Mouse (Mus musculus) intestine, embryonic 14.5 days (tissue): Measurements from ENCODE around the gene Tsx. TPM values are rescaled to one million over a fixed set of nuclear protein-coding genes. Genes with fewer than 3 reads are reported as not detected.
"Not testable (repeated sequence)": the region's sequence is repeated elsewhere in the genome, so short reads cannot be mapped to it uniquely, and the experiment has no call there.

Experiments
- ATAC-seq: fragments of 200-750 bp; cut with Nextera tagmentation; replicated peaks from 2 replicates; pipeline ENCODE4 v1.8.0; 2017; ENCODE audit warnings: low read depth, moderate number of reproducible peaks, moderate TSS enrichment, moderate library complexity; ENCODE audit not compliant: low FRiP score, low TSS enrichment
- DNase-seq: peaks from one replicate; pipeline ENCODE4 v3.0.0-alpha.2; 2018; ENCODE audit warnings: low spot score
- H3K27ac ChIP-seq: fragments of 300-500 bp; sonication (generic); 2 replicates; pipeline ENCODE4 v1.5.1; 2014; ENCODE audit warnings: low read depth, mild to moderate bottlenecking, control low read depth
- H3K27me3 ChIP-seq: fragments of 300-500 bp; sonication (generic); replicated peaks from 2 replicates; pipeline ENCODE4 v1.6.1; 2014; ENCODE audit warnings: low read length, control low read depth; ENCODE audit not compliant: control insufficient read depth, insufficient read depth
- H3K36me3 ChIP-seq: fragments of 300-500 bp; sonication (generic); 2 replicates; pipeline ENCODE4 v1.6.1; 2014; ENCODE audit warnings: low read length, control low read depth; ENCODE audit not compliant: control insufficient read depth, insufficient read depth
- H3K4me1 ChIP-seq: fragments of 300-500 bp; sonication (generic); replicated peaks from 2 replicates; pipeline ENCODE4 v1.6.1; 2014; ENCODE audit warnings: low read length, control low read depth, mixed read lengths; ENCODE audit not compliant: control insufficient read depth, insufficient read depth
- H3K4me2 ChIP-seq: fragments of 300-500 bp; sonication (generic); 2 replicates; pipeline ENCODE4 v1.6.1; 2014; ENCODE audit warnings: low read length
- H3K4me3 ChIP-seq: fragments of 300-500 bp; sonication (generic); 2 replicates; pipeline ENCODE4 v1.5.1; 2014; ENCODE audit warnings: low read depth, low read length, control low read depth, mixed read lengths
- H3K9ac ChIP-seq: fragments of 300-500 bp; sonication (generic); 2 replicates; pipeline ENCODE4 v1.6.1; 2014; ENCODE audit warnings: mild to moderate bottlenecking, low read length
- H3K9me3 ChIP-seq: fragments of 300-500 bp; sonication (generic); 2 replicates; pipeline ENCODE4 v1.6.1; 2016; ENCODE audit warnings: low read length, control low read depth; ENCODE audit not compliant: control insufficient read depth
- WGBS: fragments of 180-500 bp; shearing (Covaris S2); extraction: QIAGEN DNeasy Blood & Tissue Kit; methylation state at CpG from one replicate; pipeline ENCODE4 v1.1.7; 2014; 5-methylcytosine and 5-hydroxymethylcytosine counted together
- polyA plus RNA-seq: library from polyadenylated mRNA; unstranded; fragments of >200 nt; fragmentation: Nextera tagmentation; extraction: Ambion mirVana; gene quantifications from 2 replicates; pipeline ENCODE4 v1.2.1, GENCODE M21; 2014

The Tsx gene
- polyA plus RNA-seq, 1 experiment from 2014 or later = 0.38 TPM

- no peak overlapping the region for H3K4me3 ChIP-seq
- WGBS = 18% methylated on average over 10 of the region's 13 CpGs
- DNase-seq (no peak), ATAC-seq (no peak)
- no peaks in the 10 kb centered on the region for H3K9me3 ChIP-seq
- H3K4me1 ChIP-seq = no peaks in the 10 kb centered on the region
- no peak overlapping the region for H3K27ac ChIP-seq
- peaks cover 11% of the 10 kb centered on the region; the same call in 1 of the 2 replicates for H3K27me3 ChIP-seq
- no peak overlapping the region for H3K4me2 ChIP-seq
- H3K36me3 ChIP-seq = no peaks in the 10 kb centered on the region
- H3K9ac ChIP-seq = no peak overlapping the region
Observed at GRCm38 (mm10) chrX:103405021-103405420, 9.2 kb upstream of the Tsx start.

- 96% methylated on average over 2 of the region's 2 CpGs for WGBS
- H3K27me3 ChIP-seq = 0 out of 2 replicates have a peak, but pooled peaks cover 3% of the 10 kb centered on the region
- H3K9me3 ChIP-seq = no peaks in the 10 kb centered on the region
- H3K27ac ChIP-seq = no peak within 1 kb of the TSS
- DNase-seq (no peak), ATAC-seq (no peak)
- no peak within 1 kb of the TSS for H3K4me2 ChIP-seq
- no peaks in the 10 kb centered on the region for H3K36me3 ChIP-seq
- no peak within 1 kb of the TSS for H3K4me3 ChIP-seq
- no peaks in the 10 kb centered on the region for H3K4me1 ChIP-seq
- no peak within 1 kb of the TSS for H3K9ac ChIP-seq
Observed at GRCm38 (mm10) chrX:103421710-103422109, 7.4 kb downstream of the Tsx start, which contains the start of gene Gm26992. TSS of gene Gm26992 (plus strand) at chrX:103422010.

GRCm38 (mm10) chrX:103427677-103428076, 13.4 kb downstream of the Tsx start:
- Histone ChIP-seq H3K4me1 (no peaks in the 10 kb centered on the region), H3K9me3 (no peaks in the 10 kb centered on the region), H3K27ac (no peak overlapping the region), H3K36me3 (no peaks in the 10 kb centered on the region), H3K9ac (no peak overlapping the region), H3K27me3 (no peaks in the 10 kb centered on the region), H3K4me2 (no peak overlapping the region), H3K4me3 (no peak overlapping the region)
- WGBS = 77% methylated on average over 7 of the region's 7 CpGs
- ATAC-seq = no peak
- no peak for DNase-seq

DNA sequence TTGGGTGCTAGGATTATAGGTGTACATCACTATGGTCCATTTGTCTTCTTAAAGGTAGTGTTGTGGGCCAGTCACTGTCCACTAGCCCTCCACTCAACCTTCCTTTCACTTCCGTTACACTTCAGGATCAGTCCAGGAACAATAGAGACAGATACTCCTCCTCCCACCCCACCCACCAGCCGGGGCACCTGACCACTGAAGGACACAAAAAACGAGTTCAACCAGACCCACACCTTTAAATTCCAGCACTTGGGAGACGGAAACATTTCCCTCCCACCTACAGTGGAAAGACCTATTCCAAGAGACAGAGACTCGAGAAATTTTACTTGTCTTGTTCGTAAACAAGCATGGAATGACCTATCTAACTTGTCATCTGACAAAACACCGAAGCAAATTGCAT, 18.0 kb downstream of the Tsx start:
- Histone ChIP-seq H3K36me3 (no peaks in the 10 kb centered on the region), H3K4me3 (no peak overlapping the region), H3K9me3 (no peaks in the 10 kb centered on the region), H3K27me3 (peaks cover 3% of the 10 kb centered on the region; the same call in 1 of the 2 replicates), H3K27ac (no peak overlapping the region), H3K4me1 (no peaks in the 10 kb centered on the region), H3K4me2 (no peak overlapping the region), H3K9ac (no peak overlapping the region)
- WGBS = 67% methylated on average over 7 of the region's 7 CpGs
- DNase-seq (no peak), ATAC-seq (no peak)

- Histone ChIP-seq H3K27ac (no peak overlapping the region), H3K27me3 (peaks cover 31% of the 10 kb centered on the region), H3K9me3 (no peaks in the 10 kb centered on the region), H3K4me3 (no peak overlapping the region), H3K4me2 (no peak overlapping the region), H3K4me1 (no peaks in the 10 kb centered on the region), H3K9ac (no peak overlapping the region), H3K36me3 (no peaks in the 10 kb centered on the region)
- DNase-seq = no peak
- 19% methylated on average over 9 of the region's 9 CpGs for WGBS
- no peak for ATAC-seq
Observed at GRCm38 (mm10) chrX:103438023-103438422, 23.8 kb downstream of the Tsx start.

DNA sequence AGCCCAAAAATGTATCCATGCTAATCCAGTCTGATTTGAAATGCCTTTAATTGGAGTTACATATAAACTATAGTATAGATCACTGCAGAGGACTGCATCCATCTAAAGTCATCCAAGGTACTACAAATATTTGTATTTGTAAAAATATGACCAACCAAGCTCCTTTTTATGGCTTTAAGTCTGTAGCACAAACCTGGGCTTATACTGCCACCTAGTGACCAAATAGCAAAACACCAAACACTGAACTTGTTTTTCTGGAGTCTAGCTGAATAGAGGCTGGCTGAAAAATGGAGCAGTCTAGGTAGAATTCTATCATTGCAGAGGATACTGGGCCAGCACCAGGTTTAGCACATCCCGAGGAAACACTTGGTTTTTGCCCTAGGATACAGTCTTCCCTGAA, 26.5 kb downstream of the Tsx start:
- no peak overlapping the region for H3K27ac ChIP-seq
- peaks cover 30% of the 10 kb centered on the region for H3K27me3 ChIP-seq
- no peaks in the 10 kb centered on the region for H3K36me3 ChIP-seq
- DNase-seq = no peak
- H3K9me3 ChIP-seq = no peaks in the 10 kb centered on the region
- no peak overlapping the region for H3K4me3 ChIP-seq
- no peak overlapping the region for H3K9ac ChIP-seq
- WGBS = 0% methylated on average over 1 of the region's 1 CpGs
- no peaks in the 10 kb centered on the region for H3K4me1 ChIP-seq
- no peak for ATAC-seq
- H3K4me2 ChIP-seq = no peak overlapping the region

- Histone ChIP-seq H3K36me3 (no peaks in the 10 kb centered on the region), H3K4me3 (no peak overlapping the region), H3K9ac (no peak overlapping the region), H3K4me1 (no peaks in the 10 kb centered on the region), H3K4me2 (no peak overlapping the region), H3K9me3 (no peaks in the 10 kb centered on the region), H3K27ac (no peak overlapping the region), H3K27me3 (peaks cover 35% of the 10 kb centered on the region)
- WGBS = 38% methylated on average over 7 of the region's 7 CpGs
- DNase-seq = no peak
- no peak for ATAC-seq
Observed at GRCm38 (mm10) chrX:103443755-103444154, 29.5 kb downstream of the Tsx start.

DNA sequence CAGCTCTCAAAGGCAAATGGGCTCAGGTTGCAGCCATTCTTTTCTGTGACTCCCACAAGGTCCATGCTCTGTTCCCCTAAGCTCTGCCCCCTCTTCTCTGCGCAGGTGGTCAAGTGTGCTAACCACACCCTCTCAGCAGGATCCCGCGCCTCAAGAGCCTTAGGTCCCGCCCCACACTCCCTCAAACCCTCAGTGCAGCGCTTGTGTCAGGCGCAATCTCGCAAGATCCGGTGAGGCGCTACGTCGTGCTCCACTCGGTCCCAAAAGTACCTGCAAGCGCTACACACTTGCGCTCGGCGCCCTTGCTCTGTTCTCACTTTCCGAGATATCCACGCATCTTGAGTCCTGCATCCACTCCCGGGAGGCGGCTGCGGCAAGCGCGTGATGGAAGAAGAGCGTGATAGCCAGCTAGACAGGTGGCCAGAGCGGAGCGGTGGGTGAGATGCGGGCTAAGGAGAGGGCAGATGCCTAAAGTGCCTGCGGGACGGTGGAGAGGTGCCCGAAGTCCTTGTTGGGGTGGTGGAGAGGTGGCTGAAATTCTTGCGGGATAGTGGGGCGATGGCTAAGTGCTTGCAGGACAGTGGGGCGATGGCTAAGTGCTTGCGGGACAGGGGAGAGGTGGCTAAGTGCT, 33.4 kb downstream of the Tsx start:
- no peak overlapping the region for H3K27ac ChIP-seq
- peak overlapping the region; percentile 25 for H3K4me3 ChIP-seq
- H3K36me3 ChIP-seq = no peaks in the 10 kb centered on the region
- DNase-seq (peak; percentile 56), ATAC-seq (no peak)
- H3K9me3 ChIP-seq = no peaks in the 10 kb centered on the region
- WGBS = 13% methylated on average over 34 of the region's 34 CpGs
- peak overlapping the region; percentile 55 for H3K4me2 ChIP-seq
- peaks cover 27% of the 10 kb centered on the region for H3K27me3 ChIP-seq
- no peak overlapping the region for H3K9ac ChIP-seq
- no peaks in the 10 kb centered on the region for H3K4me1 ChIP-seq

- DNase-seq, H3K4me1 ChIP-seq, H3K27ac ChIP-seq, H3K9ac ChIP-seq, H3K36me3 ChIP-seq, H3K9me3 ChIP-seq, ATAC-seq: not testable (repeated sequence)
- peaks cover 27% of the 10 kb centered on the region for H3K27me3 ChIP-seq
- H3K4me2 ChIP-seq = peak overlapping the region; percentile 55; the same call in 1 of the 2 replicates
- H3K4me3 ChIP-seq = peak overlapping the region; percentile 25; the same call in 1 of the 2 replicates
- 44% methylated on average over 12 of the region's 13 CpGs for WGBS
Observed at GRCm38 (mm10) chrX:103448429-103448828, 34.2 kb downstream of the Tsx start.
